Mouse (Mus musculus) right cerebral cortex, adult 18-20 months (tissue): ENCODE measurements around the gene Cdx2.

ENCODE experiments used
- DNase-seq: peaks from one replicate; pipeline ENCODE4 v3.0.0; 2022; ENCODE audit warnings: mixed read lengths

Gene Cdx2

GRCm38 (mm10) chr5:147291764-147292505, 15.1 kb downstream of the Cdx2 start:
- DNase-seq: no peak

- no peak for DNase-seq
These were observed 22.7 kb downstream of the Cdx2 start for GRCm38 (mm10) chr5:147284365-147284764.

- no peak for DNase-seq
These were observed 29.5 kb downstream of the Cdx2 start for GRCm38 (mm10) chr5:147277547-147277925.

- no peak for DNase-seq
These were observed 30.1 kb downstream of the Cdx2 start for GRCm38 (mm10) chr5:147276701-147277546.

- DNase-seq: no peak
These were observed 31.3 kb downstream of the Cdx2 start for GRCm38 (mm10) chr5:147275761-147276160.

- DNase-seq: no peak
These were observed 32.6 kb downstream of the Cdx2 start for GRCm38 (mm10) chr5:147274174-147275141.

- no peak for DNase-seq
These were observed 34.2 kb downstream of the Cdx2 start for GRCm38 (mm10) chr5:147272808-147273345.

GRCm38 (mm10) chr5:147272046-147272807, 34.8 kb downstream of the Cdx2 start:
- no peak for DNase-seq

- DNase-seq: no peak
These were observed 36.1 kb downstream of the Cdx2 start for GRCm38 (mm10) chr5:147270673-147271655.

- no peak for DNase-seq
These were observed 37.0 kb downstream of the Cdx2 start, which contains the start of gene Pdx1 for GRCm38 (mm10) chr5:147269926-147270672. Pdx1 (plus strand) TSS chr5:147269959.

- DNase-seq: no peak
These were observed 37.7 kb downstream of the Cdx2 start for GRCm38 (mm10) chr5:147269371-147269770.

- no peak for DNase-seq
These were observed 38.3 kb downstream of the Cdx2 start for GRCm38 (mm10) chr5:147268728-147269127.

- no peak for DNase-seq
These were observed 39.6 kb downstream of the Cdx2 start for GRCm38 (mm10) chr5:147267434-147267833.

GRCm38 (mm10) chr5:147263945-147264344, 43.1 kb downstream of the Cdx2 start:
- no peak for DNase-seq

GRCm38 (mm10) chr5:147261899-147262541, 45.0 kb downstream of the Cdx2 start:
- no peak for DNase-seq

GRCm38 (mm10) chr5:147260778-147261177, 46.3 kb downstream of the Cdx2 start:
- DNase-seq: no peak

GRCm38 (mm10) chr5:147260189-147260588, 46.9 kb downstream of the Cdx2 start:
- no peak for DNase-seq
